Mouse (Mus musculus) adrenal gland, adult 18-20 months (tissue): ENCODE measurements around the gene Fam213a. TPM values are rescaled to one million over a fixed set of nuclear protein-coding genes. Genes with fewer than 3 reads are reported as not detected.
"Not testable (repeated sequence)": the region's sequence is repeated elsewhere in the genome, so short reads cannot be mapped to it uniquely, and the experiment has no call there.

ENCODE experiments used
- DNase-seq, 2 experiments: peaks; one replicate each; pipeline ENCODE4 v3.0.0; 2021 to 2022; ENCODE audit warnings: low spot score in 2 of 2
- long read RNA-seq, 2 experiments: library from polyadenylated mRNA; stranded (forward); transcript quantifications; one replicate each; pipeline ENCODE4 v2.0.0; 2021
- total RNA-seq, 2 experiments: library from RNA; stranded (reverse); gene quantifications; 1 replicate in 1 of 2; 2 replicates in 1 of 2; pipeline ENCODE4 v1.2.3; 2021

Gene Fam213a
- 100 to 1,000 TPM; 109 to 216 TPM for total RNA-seq
- long read RNA-seq, experiment 1, transcript Fam213a-201 (6 exons, 1,537 nt) = major isoform, 89 of 145 reads
- long read RNA-seq, experiment 1, transcript Fam213a-202 (6 exons, 1,567 nt) = minor isoform, 36 of 145 reads
- long read RNA-seq, experiment 1, partial matches to known transcripts = 0 of 145 reads
- long read RNA-seq, experiment 1, other reads (novel, unspliced or antisense) = 14 of 145 reads
- long read RNA-seq, experiment 2, transcript Fam213a-201 (6 exons, 1,537 nt) = major isoform, 126 of 259 reads
- long read RNA-seq, experiment 2, transcript Fam213a-202 (6 exons, 1,567 nt) = minor isoform, 89 of 259 reads
- long read RNA-seq, experiment 2, partial matches to known transcripts = 4 of 259 reads
- long read RNA-seq, experiment 2, other reads (novel, unspliced or antisense) = 35 of 259 reads

DNA sequence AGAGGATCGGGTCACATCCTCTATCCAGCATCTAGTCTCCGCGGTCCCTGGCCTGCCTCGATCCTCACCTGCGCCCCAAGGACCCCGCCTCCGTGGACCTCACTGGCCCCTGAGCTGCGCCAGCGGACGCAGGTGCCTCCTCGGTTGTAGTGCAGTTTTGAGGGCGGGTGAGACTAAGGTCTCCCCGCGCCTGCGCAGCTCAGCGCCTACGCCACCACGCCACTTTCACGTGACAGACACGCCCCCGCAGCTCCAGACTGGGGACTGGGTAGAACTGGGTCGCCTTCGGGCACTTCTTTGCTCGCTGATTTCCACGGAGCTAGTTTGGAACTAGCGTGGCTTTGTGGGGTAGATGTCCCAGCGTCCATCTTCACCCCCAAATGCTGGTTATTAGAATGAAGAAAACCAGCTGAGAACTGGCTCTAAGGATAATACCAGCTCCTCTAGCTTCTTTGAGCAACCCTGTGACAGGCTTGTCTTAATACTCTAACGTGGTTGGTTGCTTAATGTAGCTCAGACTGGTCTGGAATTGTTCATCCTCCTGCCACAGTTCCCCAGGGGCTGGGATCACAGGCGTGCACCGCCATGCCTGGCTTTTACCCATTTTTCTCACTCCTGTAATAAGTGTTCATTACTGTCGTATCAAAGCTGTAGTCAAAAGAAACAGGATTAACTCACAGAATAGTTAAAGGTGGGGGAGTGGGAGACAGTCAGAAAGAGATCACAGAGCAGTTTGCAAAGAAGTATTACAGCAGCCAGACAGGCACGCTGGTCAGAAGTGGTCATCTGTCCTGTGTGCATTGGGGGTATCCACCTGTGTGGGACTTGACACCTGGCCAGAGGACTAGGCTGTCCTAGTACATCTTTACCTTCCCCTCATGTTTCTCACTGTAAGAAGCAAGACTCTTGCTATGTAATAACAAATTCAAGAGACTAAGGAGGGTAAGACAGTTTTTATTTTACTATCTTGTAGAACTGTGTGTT is at the start of gene Fam213a:
Gene Fam213a (minus strand): TSS at position 159 of the 984 bp plus-strand sequence.
- peak; percentile 88 for DNase-seq

DNA sequence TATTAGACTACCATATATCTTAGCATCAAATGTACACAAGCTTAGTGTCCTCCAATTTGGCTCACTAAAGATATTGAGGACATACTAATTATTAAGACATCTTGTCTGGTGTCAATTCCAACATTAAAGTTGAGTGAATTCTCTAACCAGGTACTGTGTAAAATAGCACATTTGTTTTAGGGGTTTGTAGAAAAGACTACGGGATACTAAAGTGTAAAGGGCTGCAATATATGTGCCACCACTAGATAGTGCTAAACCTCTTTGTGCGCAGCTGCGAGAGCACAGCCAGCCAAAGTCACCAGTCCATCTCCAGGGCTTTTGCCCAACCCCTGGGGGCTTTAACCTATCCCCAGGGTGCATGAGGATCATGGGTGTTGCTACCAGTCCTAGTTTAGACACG is 39.6 kb upstream of the Fam213a start:
- not testable (repeated sequence) for DNase-seq

DNA sequence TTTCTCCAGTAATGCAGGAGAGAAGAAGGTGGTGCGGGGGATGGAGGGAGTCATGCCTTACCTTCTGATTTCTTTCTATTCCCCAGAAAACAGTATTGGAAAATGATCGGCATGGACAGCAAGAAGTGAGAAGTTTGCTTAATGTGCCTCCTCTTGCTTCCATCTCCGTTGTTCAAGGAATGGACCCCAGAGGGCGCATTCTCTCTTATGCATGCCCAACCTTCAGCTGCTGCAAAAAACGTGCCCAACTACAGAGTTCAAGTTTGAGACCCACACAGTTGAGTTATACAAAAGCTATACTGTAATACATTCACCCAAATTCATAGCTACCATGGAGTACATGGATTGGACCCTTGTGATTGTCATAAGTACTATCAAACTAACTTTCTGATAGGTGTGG is 38.9 kb upstream of the Fam213a start:
- DNase-seq = no peak

DNA sequence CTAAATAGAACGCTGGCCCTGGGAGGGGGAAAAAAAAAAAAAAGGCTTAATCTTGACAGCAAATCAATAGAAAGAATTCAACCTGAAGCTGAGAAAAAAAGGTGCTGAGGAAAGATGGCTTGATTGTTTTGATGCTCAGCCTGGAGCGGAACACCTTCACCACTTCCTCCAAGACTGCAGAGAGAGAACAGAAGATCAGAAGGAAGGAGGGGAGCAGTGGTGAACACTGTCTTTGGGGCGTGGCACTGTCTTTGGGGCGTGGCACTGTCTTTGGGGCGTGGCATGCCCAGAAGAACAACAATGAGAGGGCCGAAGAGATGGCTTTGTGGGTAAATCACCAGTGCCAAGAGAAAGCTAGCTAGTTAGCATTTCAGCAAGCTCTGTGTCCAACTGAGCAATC is 36.9 kb upstream of the Fam213a start:
- no peak for DNase-seq

DNA sequence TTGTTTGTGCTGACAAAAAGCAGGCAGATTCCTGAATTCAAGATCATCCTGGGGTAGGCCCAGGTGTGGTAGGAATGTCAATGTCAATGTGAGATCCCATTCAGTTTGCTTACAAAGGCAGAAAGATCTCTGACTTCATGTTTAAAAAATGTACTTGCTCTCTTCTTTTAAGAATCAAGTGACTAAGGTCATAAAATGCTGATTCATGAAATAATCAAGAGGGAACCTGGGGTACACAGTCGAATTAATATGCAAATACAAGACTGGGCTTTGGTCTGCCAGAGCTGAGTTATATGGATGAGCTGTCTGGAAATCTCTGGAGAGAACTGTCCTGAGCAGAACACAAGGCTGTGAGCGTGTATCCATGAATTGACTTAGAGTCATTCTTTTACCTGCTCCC is 33.8 kb upstream of the Fam213a start:
- DNase-seq = no peak

DNA sequence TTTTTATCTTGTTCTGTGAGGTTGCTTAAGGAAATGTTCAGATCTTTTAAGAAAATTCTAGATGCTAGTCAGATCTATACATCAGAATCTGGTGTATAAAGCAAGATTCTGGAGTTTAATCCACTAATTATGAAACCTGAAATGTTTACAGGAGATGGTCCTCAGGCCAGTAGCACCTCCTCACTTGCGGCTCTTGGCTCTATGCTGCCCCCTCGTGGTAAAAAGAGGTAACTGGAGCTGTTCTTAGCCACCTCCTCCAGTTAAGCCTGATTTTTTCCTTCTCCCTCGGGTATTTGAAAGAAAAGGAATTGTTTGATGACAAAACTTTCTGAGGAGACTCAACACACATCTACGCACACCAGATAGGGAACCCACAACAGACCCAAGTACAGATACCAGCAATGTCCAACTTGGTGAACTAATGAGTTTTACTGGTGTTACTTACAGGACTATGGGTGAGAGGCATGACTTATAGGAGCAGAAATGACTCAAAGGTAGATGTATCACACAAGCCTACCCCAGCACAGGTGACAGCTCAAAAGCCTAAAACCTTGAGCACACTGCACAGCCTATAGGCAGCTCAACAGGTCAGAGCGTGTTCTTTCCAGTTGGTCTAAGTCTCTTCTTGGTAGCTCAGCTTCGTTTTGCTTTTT is 21.7 kb upstream of the Fam213a start:
- peak; percentile 59 to 61 for DNase-seq

GRCm38 (mm10) chr14:41033135-41034110 is 19.8 kb upstream of the Fam213a start:
- peak; percentile 51 to 69 for DNase-seq

- DNase-seq = no peak
Observed at GRCm38 (mm10) chr14:41030989-41031513, 17.5 kb upstream of the Fam213a start.

DNA sequence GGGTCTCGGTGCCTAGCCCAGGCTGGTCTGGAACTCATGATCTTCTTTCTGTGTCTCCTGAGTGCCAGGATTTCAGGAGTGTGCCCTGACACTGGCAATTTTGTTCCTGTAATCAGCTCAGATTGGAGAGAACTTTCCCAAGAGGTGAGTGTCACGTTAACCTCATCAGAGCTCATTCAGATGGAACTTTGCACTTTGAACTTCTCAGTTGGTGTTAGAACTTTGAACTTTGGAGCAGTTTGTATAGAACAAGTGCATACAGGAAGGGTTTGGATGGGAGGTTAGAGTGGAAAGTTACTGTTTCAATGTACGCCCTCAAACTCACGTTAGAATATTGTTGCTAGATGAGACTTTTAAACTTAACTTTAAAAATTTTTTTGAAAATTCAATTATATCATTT is 15.7 kb upstream of the Fam213a start:
- DNase-seq = no peak

GRCm38 (mm10) chr14:41025594-41026284 is 12.2 kb upstream of the Fam213a start:
- no peak for DNase-seq

GRCm38 (mm10) chr14:41025087-41025486 is 11.5 kb upstream of the Fam213a start:
- no peak for DNase-seq

DNA sequence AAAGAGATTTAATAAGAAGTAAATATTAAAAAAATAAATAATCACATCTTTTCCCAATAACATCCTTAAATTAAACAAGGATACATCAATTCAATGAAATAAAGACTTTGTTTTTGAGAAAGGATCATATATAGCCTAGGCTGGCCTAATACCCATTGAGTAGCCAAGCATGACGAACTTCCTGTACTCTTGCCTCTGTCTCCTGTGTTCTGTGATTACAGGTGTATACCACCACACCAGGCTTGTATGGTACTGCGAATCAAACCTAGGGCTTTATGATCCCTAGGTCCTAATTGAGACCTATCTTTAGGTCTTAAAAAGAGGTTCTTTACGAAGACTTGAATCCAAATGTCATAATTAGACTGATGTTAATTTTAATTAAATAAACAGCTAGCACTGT is 7.7 kb upstream of the Fam213a start:
- no peak for DNase-seq

DNA sequence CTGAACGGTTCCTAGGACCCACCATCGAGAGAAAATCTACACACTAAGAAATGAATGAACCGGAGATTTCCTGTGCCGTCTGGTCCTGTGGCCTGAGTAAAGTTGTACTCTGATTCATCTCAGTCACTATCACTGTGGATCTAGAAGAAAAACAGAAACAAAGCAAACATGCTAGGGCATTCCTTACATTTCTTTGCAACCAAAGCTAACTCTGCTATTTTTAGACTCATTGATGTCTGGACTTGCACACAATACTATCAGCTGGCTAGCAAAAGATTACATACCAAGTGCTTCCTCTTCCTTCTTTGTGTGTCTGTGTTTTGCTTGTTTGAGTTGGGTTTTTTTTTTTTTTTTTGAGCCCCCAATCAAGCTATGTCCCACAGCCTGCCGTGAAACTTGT is 3.9 kb upstream of the Fam213a start:
- DNase-seq = no peak

GRCm38 (mm10) chr14:41014701-41015240 is 1.2 kb upstream of the Fam213a start:
- no peak for DNase-seq

DNA sequence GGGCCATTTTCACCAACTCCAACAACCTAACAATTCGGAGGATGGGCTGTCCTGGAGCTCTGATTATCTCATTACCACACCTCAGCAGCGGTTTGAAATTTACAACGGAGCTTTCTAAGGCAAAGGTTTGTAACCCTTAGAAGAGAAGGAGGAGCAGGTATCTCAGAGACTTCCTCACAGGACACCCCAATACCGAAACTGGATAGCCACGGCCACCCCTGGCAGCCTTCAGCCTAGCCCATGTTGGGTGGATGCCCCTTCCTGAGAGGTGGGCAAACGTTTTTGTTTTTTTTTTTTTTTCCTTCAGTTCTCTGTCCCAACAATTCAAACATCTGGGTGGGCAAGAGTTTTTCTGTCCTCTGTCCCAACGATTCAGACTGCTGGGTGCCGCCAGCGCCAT is 445 bp downstream of the Fam213a start:
- DNase-seq = no peak

GRCm38 (mm10) chr14:41011916-41012315 is 1.7 kb downstream of the Fam213a start:
- DNase-seq = no peak

GRCm38 (mm10) chr14:41008138-41008537 is 5.5 kb downstream of the Fam213a start:
- DNase-seq = no peak

DNA sequence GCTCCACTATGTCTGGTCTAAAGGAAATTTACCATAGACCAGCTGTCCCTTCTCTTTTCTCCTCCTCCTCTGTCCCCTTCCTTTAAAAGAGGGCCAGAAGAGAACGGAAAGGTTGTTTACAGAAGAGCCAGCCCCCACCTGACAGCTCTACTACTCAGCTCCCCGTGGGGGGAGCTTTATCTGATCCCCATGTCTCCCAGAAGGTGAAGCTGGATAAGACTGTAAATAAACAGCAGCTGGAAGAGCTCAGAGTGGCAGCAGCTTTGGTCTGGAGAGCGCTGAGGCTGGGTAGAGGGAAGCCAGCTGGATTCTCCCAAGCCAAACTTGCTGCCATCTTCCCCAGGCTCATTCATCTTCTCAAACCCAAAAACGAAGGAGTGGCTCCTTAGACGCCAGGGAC is 5.9 kb downstream of the Fam213a start:
- DNase-seq = no peak

DNA sequence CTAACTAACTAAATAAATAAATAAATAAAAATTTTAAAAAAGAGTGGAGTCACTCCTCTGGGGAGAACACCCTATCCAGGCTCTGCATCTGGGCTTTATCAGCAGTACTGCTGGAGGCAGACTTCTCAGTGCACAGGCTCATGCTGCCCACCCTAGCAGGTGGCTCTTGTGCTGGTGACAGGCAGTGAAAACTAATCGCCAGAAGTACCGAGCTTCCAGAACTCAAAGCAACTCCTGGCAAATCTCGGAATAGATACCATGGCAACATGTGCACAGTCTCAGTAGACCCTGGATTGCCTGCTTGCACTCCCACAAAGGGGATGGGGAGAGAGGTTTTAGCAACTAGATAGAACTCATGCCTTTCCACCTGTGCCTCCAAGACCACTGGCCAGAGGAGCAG is 6.7 kb downstream of the Fam213a start:
- DNase-seq = no peak
